Mouse (Mus musculus) hindbrain, embryonic 12.5 days (tissue): ENCODE data around the gene Tmprss5. TPM values are rescaled to one million over a fixed set of nuclear protein-coding genes. Genes with fewer than 3 reads are reported as not detected.

Experiments
- ATAC-seq: fragments of 200-750 bp; cut with Nextera tagmentation; 2 replicates; pipeline ENCODE4 v1.8.0; 2017; ENCODE audit warnings: moderate TSS enrichment; ENCODE audit not compliant: low FRiP score
- H3K27ac ChIP-seq: fragments of 300-500 bp; sonication (generic); 2 replicates; pipeline ENCODE4 v1.5.1; 2016; ENCODE audit warnings: mild to moderate bottlenecking
- H3K27me3 ChIP-seq: fragments of 300-500 bp; sonication (generic); 2 replicates; pipeline ENCODE4 v1.6.1; 2016; ENCODE audit warnings: mild to moderate bottlenecking
- H3K36me3 ChIP-seq: fragments of 300-500 bp; sonication (generic); 2 replicates; pipeline ENCODE4 v1.6.1; 2016; ENCODE audit warnings: mild to moderate bottlenecking
- H3K4me1 ChIP-seq: fragments of 300-500 bp; sonication (generic); 2 replicates; pipeline ENCODE4 v1.6.1; 2016
- H3K4me2 ChIP-seq: fragments of 300-500 bp; sonication (generic); replicated peaks from 2 replicates; pipeline ENCODE4 v1.6.1; 2016; ENCODE audit warnings: mild to moderate bottlenecking
- H3K4me3 ChIP-seq: fragments of 300-500 bp; sonication (generic); 2 replicates; pipeline ENCODE4 v1.5.1; 2016; ENCODE audit warnings: mild to moderate bottlenecking
- H3K9ac ChIP-seq: fragments of 300-500 bp; sonication (generic); 2 replicates; pipeline ENCODE4 v1.6.1; 2016; ENCODE audit warnings: mild to moderate bottlenecking, moderate library complexity
- H3K9me3 ChIP-seq: fragments of 300-500 bp; sonication (generic); replicated peaks from 2 replicates; pipeline ENCODE4 v1.6.1; 2016; ENCODE audit warnings: mild to moderate bottlenecking
- WGBS: fragments of 180-500 bp; shearing (Covaris S2); methylation state at CpG from one replicate; pipeline ENCODE4 v1.1.7; 2016; 5-methylcytosine and 5-hydroxymethylcytosine counted together
- polyA plus RNA-seq: library from polyadenylated mRNA; unstranded; fragments of >200 nt; fragmentation: Nextera tagmentation; extraction: Ambion mirVana; gene quantifications from 2 replicates; pipeline ENCODE4 v1.2.1, GENCODE M21; 2016

Gene Tmprss5
- polyA plus RNA-seq, 1 experiment from 2014 or later: 2.9 TPM

DNA sequence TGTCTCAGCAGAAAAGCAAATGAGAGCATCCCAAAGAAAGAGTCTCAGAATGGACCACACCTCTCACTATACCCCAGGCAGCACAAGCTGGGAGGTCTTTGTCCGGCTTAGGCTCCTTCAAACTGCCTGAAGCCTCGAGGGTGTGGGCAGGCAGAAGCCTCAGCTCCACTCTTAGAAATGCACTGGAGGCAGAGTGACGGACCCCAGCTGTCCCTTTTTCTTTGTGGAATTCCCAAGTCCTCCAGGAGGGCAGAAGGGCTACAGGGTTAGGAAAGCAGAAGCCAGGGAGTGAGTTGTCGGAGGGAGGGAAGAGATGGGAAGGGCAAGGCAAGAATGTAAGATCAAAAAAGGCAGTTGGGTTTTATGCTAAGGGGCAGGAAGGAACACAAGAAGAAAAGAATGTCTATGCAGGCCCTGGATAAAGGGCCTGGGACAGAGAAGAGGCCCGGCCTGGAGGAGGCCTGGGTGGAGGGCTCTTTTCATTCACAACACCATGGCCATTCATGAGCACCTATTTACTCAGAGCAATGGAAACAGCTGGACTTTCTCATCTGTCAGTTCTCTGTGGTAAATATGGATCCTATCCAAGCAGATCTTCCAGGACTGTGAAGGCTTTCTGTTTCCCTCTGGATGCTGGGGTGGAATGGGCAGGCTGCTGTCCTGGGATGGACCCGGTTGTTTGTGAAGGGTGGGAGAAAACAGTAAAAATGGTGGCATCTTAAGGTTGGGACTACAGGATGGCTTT lies 29.6 kb downstream of the Tmprss5 start:
- 28% methylated on average over 6 of the region's 6 CpGs for WGBS
- H3K4me2 ChIP-seq: no peak overlapping the region
- H3K36me3 ChIP-seq: no peaks in the 10 kb centered on the region
- no peak overlapping the region for H3K9ac ChIP-seq
- H3K4me1 ChIP-seq: peaks cover 5% of the 10 kb centered on the region; the same call in 1 of the 2 replicates
- no peaks in the 10 kb centered on the region for H3K9me3 ChIP-seq
- ATAC-seq: no peak
- H3K4me3 ChIP-seq: no peak overlapping the region
- H3K27ac ChIP-seq: no peak overlapping the region
- no peaks in the 10 kb centered on the region for H3K27me3 ChIP-seq

DNA sequence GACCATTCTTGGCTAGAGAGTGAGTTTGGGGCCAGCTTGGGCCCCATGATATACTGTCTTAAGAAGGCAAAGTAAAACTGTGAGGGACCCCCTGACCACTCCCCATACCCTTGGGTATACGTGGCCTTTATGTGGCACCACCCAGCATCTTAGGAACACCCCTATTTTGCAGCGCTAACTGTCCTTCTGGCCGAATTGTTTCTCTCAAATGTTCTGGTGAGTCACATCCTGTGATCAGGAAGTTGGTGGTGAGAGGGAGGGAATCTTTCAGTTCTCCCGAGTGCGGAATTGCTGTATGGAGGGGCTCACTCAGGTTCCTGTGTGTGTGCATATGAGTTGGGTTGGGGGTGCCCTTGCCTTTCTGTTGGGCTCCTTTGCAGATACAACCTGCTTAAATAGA lies 30.2 kb downstream of the Tmprss5 start:
- ATAC-seq: no peak
- H3K9me3 ChIP-seq: no peaks in the 10 kb centered on the region
- no peaks in the 10 kb centered on the region for H3K36me3 ChIP-seq
- H3K27ac ChIP-seq: no peak overlapping the region
- no peak overlapping the region for H3K9ac ChIP-seq
- H3K27me3 ChIP-seq: no peaks in the 10 kb centered on the region
- no peak overlapping the region for H3K4me2 ChIP-seq
- H3K4me3 ChIP-seq: no peak overlapping the region
- H3K4me1 ChIP-seq: peaks cover 5% of the 10 kb centered on the region; the same call in 1 of the 2 replicates
- WGBS: 91% methylated on average over 5 of the region's 5 CpGs

DNA sequence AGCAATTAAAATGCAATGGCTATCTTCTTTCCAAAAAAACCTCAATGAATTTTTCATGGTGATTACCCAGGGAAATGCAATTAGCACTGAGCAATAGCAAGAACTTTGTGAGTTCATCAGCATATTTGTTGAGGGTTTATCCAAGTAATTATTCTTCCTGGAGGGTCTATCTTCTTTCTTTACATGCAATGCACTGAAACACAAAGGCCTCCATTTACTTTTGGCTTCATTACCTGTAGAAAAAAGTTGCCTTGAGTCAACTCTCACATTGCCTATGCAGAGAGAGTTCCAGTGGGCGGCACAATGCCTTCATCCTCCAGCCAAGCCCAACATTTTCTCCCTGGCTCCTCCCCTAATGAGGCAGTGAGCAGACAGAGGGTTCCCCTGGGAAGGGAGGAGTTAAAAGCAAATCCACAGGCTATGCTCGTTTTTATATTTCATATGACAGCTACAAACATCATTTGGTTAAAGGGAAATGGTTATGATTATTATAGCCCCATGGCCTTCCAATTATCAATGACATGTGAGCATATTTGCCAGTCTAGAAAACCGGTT lies 37.3 kb downstream of the Tmprss5 start:
- H3K36me3 ChIP-seq: no peaks in the 10 kb centered on the region
- 0 out of 2 replicates have a peak, but pooled peaks cover 2% of the 10 kb centered on the region for H3K27me3 ChIP-seq
- no peak overlapping the region for H3K4me2 ChIP-seq
- H3K4me3 ChIP-seq: no peak overlapping the region
- H3K4me1 ChIP-seq: 0 out of 2 replicates have a peak, but pooled peaks cover 3% of the 10 kb centered on the region
- no peak for ATAC-seq
- H3K9me3 ChIP-seq: no peaks in the 10 kb centered on the region
- 46% methylated on average over 3 of the region's 3 CpGs for WGBS
- H3K9ac ChIP-seq: no peak overlapping the region
- no peak overlapping the region for H3K27ac ChIP-seq

DNA sequence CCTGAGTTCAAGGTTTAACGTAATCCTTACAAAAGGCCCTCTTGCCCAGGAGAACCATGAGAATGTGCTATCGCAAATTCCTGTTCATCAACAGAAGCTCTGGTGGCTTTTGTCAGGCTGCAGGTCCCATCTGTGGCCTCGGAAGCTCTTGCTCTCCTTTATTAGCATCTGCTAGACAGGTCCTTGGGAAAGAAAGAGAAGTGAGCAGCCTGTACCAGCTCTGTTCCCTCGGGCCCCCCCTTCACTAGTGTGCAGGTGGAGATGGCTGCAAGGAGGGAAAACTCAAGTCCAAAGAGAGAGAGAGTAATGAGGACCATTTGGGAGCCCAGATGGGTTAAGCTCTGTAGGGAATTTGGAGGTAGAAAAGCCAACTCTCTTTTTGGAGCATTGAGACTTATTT lies 38.7 kb downstream of the Tmprss5 start:
- no peak for ATAC-seq
- H3K27ac ChIP-seq: no peak overlapping the region
- 0 out of 2 replicates have a peak, but pooled peaks cover 3% of the 10 kb centered on the region for H3K4me1 ChIP-seq
- H3K9ac ChIP-seq: no peak overlapping the region
- H3K27me3 ChIP-seq: 0 out of 2 replicates have a peak, but pooled peaks cover 2% of the 10 kb centered on the region
- no peaks in the 10 kb centered on the region for H3K36me3 ChIP-seq
- H3K4me2 ChIP-seq: no peak overlapping the region
- no peak overlapping the region for H3K4me3 ChIP-seq
- WGBS: 85% methylated on average over 4 of the region's 4 CpGs
- no peaks in the 10 kb centered on the region for H3K9me3 ChIP-seq

DNA sequence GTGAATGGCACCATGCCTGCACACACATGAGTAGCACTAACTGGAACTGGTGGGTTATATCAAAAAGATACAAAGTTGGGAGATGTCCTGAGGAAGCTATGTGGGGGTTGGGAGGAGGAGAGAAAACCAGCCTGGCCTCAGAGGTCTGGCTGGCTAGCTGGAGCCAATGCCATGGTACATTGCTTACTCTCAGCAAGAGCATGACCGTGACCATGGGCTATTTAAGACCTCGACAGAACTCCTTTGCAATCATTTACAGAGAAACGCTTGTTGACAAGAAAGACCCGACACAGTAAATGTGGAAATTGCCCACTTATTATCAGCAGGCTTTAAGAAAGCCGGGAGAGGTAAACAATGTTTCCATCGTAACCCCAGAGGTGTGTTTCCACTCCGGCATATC lies 44.6 kb downstream of the Tmprss5 start:
- H3K36me3 ChIP-seq: no peaks in the 10 kb centered on the region
- no peak overlapping the region for H3K4me2 ChIP-seq
- H3K27ac ChIP-seq: no peak overlapping the region
- no peaks in the 10 kb centered on the region for H3K9me3 ChIP-seq
- 71% methylated on average over 7 of the region's 7 CpGs for WGBS
- 0 out of 2 replicates have a peak, but pooled peaks cover 2% of the 10 kb centered on the region for H3K27me3 ChIP-seq
- H3K9ac ChIP-seq: no peak overlapping the region
- ATAC-seq: no peak
- no peak overlapping the region for H3K4me3 ChIP-seq
- H3K4me1 ChIP-seq: peaks cover 3% of the 10 kb centered on the region; the same call in 1 of the 2 replicates

DNA sequence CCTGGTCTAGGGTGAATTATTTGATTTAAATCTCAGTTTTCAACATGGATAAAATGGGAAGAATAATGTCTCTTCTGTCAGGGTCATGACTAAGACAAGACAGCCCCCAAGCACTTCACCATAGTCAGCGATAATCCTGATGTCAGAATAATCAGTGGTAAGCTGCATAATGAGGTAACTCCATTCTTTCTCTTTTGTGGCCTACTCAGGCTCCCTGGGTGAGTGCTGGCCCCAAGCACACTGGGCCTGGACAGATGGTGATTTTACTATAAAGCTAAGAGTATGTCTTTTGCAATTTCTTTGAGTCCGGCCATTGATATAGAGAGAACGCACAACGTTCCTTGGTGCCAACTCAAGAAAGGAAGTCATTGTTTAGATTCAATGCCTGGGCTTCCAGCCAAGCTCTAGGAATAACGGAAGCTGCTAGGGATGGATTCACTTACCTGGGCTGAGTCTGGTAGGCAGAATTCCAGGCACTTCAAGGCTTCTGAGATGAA lies 49.5 kb downstream of the Tmprss5 start:
- H3K36me3 ChIP-seq: no peaks in the 10 kb centered on the region
- no peaks in the 10 kb centered on the region for H3K27me3 ChIP-seq
- peaks cover 6% of the 10 kb centered on the region; the same call in 1 of the 2 replicates for H3K4me1 ChIP-seq
- ATAC-seq: no peak
- no peak overlapping the region for H3K4me2 ChIP-seq
- WGBS: 39% methylated on average over 5 of the region's 5 CpGs
- no peak overlapping the region for H3K9ac ChIP-seq
- H3K27ac ChIP-seq: no peak overlapping the region
- no peak overlapping the region for H3K4me3 ChIP-seq
- no peaks in the 10 kb centered on the region for H3K9me3 ChIP-seq

DNA sequence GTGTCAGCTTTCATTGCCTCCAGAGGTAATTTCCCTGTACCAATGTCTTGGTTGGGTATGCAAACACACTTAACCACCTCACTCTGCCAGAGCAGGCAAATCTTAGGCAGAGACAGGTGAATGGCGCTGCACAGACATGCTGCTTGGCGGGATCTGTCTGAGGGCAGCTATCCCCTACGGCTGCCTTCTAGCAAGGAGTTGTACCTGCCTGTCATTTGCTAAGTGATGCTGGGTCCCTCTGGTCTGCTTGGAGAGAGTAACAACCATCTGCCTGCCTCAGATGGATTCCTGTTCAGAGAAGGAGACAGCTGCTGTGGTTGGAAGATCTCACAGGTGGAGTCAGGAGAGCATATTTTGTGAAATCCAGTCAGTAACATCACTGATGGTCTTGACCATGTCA lies 62.8 kb downstream of the Tmprss5 start:
- Histone ChIP-seq H3K4me2 (no peak overlapping the region), H3K9me3 (no peaks in the 10 kb centered on the region), H3K36me3 (no peaks in the 10 kb centered on the region), H3K27ac (no peak overlapping the region), H3K27me3 (no peaks in the 10 kb centered on the region), H3K4me3 (no peak overlapping the region), H3K4me1 (no peaks in the 10 kb centered on the region), H3K9ac (no peak overlapping the region)
- WGBS: 82% methylated on average over 3 of the region's 3 CpGs
- no peak for ATAC-seq

DNA sequence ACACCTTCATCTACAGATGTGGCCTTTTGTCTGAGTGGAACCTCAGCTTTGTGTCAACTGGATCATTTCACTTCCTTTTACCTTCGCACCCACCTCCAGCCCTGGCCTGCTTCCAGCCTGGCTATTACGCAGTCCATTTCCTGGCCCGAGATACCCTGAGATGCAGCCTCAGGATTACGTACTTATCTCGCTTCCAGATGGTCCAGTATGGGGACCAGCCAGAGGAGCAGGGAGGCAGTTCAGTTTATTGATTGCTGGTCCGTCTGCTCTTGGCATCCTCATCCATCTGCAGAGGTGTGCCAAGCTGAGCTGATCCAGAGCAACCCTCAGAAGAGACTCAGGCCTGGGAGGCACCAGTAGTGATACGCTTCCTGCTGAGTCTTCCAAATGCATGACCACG lies 64.7 kb downstream of the Tmprss5 start:
- Histone ChIP-seq H3K4me3 (no peak overlapping the region), H3K9me3 (no peaks in the 10 kb centered on the region), H3K27me3 (no peaks in the 10 kb centered on the region), H3K4me1 (no peaks in the 10 kb centered on the region), H3K27ac (no peak overlapping the region), H3K4me2 (no peak overlapping the region), H3K36me3 (no peaks in the 10 kb centered on the region), H3K9ac (no peak overlapping the region)
- no peak for ATAC-seq
- 87% methylated on average over 8 of the region's 8 CpGs for WGBS

DNA sequence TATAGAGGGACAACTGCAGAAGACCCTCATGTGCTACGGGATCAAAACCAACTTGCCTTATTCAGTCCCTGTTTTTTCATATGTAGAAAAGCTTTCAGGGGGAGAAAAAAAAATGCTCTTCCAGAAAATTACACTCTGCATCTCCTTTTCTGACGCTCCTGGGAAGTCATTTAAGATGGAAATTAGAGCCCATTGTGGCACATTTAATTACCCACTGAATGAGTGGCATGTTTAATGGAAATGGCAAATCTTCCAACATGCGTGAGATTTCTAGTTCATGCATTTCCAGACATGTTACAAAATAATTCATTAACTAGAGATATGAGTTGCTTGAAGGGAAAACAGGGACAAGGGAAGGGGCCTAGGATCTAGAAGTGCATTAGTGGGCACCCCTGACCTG lies 66.0 kb downstream of the Tmprss5 start:
- H3K9ac ChIP-seq: no peak overlapping the region
- no peaks in the 10 kb centered on the region for H3K4me1 ChIP-seq
- no peaks in the 10 kb centered on the region for H3K36me3 ChIP-seq
- 58% methylated on average over 3 of the region's 3 CpGs for WGBS
- no peak for ATAC-seq
- no peaks in the 10 kb centered on the region for H3K27me3 ChIP-seq
- no peak overlapping the region for H3K4me2 ChIP-seq
- H3K9me3 ChIP-seq: no peaks in the 10 kb centered on the region
- H3K4me3 ChIP-seq: no peak overlapping the region
- H3K27ac ChIP-seq: no peak overlapping the region

Other genes starting within 250 kb of the Tmprss5 start
- 6.8 and 6.9 TPM in 2 replicates for gene Zbtb16, start 245.0 kb upstream of the Tmprss5 start, polyA plus RNA-seq
- gene Htr3a, start 170.2 kb upstream of the Tmprss5 start, polyA plus RNA-seq: 2.3 and 2.4 TPM in 2 replicates
- 0.22 TPM in 1 of 2 replicates, not detected in the other for gene Htr3b, start 116.3 kb upstream of the Tmprss5 start, polyA plus RNA-seq
- 45.0 and 47.3 TPM in 2 replicates for gene Usp28, start 95.9 kb upstream of the Tmprss5 start, polyA plus RNA-seq
- gene Zw10, start 25.6 kb upstream of the Tmprss5 start, polyA plus RNA-seq: 40.4 and 43.1 TPM in 2 replicates
- not detected in 2 replicates for gene Gm4894, start 169.3 kb downstream of the Tmprss5 start, polyA plus RNA-seq